ENCODE assay signal across 12 mouse cellular contexts in genomic region chr4:101585455-101586184, GRCm38 (mm10).
DNase-seq lines count a peak whose midpoint lies in the region; ATAC-seq lines count a peak whose summit lies in the region.
"Had no signal": no experiment of that assay in that cellular context is flagged by ENCODE, and none has a peak within 500 bp of the region (broad histone marks: within the 10 kb centered on the region; RNA-seq: fewer than 3 reads in every experiment).

No protein-coding gene starts in this region.

- H3K4me1 ChIP-seq in neural tube, embryonic 11.5 days (ENCODE audit: control insufficient read depth, insufficient read depth, low read length), result peaks cover 7% of the 10 kb centered on the region
- peaks cover 10% of the 10 kb centered on the region for H3K4me1 ChIP-seq in forebrain, embryonic 16.5 days (replicated peaks; ENCODE audit: control insufficient read depth, insufficient read depth, low read length)
- H3K4me1 ChIP-seq: megakaryocyte, embryonic 14.5 days had no signal

- 67% methylated on average over 8 of the region's 8 CpGs for WGBS in neural tube, embryonic 11.5 days
- 66% methylated on average over 8 of the region's 8 CpGs for WGBS in forebrain, embryonic 16.5 days

- peak overlapping the region; percentile 73 for H3K27ac ChIP-seq in neural tube, embryonic 11.5 days (ENCODE audit: low read depth, low read length)
- H3K27ac ChIP-seq in forebrain, embryonic 16.5 days (ENCODE audit: low read length), result no peak overlapping the region
- H3K27ac ChIP-seq: heart, adult 2 months had no signal

- no peak overlapping the region for H3K4me2 ChIP-seq in neural tube, embryonic 11.5 days (ENCODE audit: low read depth)
- H3K4me2 ChIP-seq in forebrain, embryonic 16.5 days (ENCODE audit: low read length), result no peak overlapping the region

- H3K36me3 ChIP-seq in neural tube, embryonic 11.5 days (ENCODE audit: control insufficient read depth, insufficient read depth, low read length), result no peaks in the 10 kb centered on the region
- H3K36me3 ChIP-seq in forebrain, embryonic 16.5 days (ENCODE audit: control insufficient read depth, insufficient read depth), result no peaks in the 10 kb centered on the region

- no peaks in the 10 kb centered on the region for H3K27me3 ChIP-seq in neural tube, embryonic 11.5 days (ENCODE audit: control insufficient read depth, insufficient read depth, low read length)
- H3K27me3 ChIP-seq in forebrain, embryonic 16.5 days (replicated peaks; ENCODE audit: control insufficient read depth, insufficient read depth, low read length), result no peaks in the 10 kb centered on the region
- H3K27me3 ChIP-seq: megakaryocyte, embryonic 14.5 days had no signal

- no peak for DNase-seq in neural tube, embryonic 11.5 days (ENCODE audit: low spot score)
- DNase-seq in neural tube, embryonic 10.5 days (ENCODE audit: extremely low spot score, low spot score), result no peak
- DNase-seq in retina, postnatal 1 day, result peak; percentile 49
- DNase-seq in natural killer cell, adult 2 months (ENCODE audit: low spot score in 2 of 2), result no peak
- DNase-seq in spleen, postnatal 4 days (ENCODE audit: low spot score in 2 of 2), result no peak
- DNase-seq in c-Kit-positive CD71-positive TER-119-positive erythroid progenitor cells, embryonic 14.5 days (ENCODE audit: low spot score), result no peak
- DNase-seq: heart, adult 2 months; kidney, postnatal 25 days; lung, adult 18-20 months had no signal

- H3K9ac ChIP-seq in neural tube, embryonic 11.5 days (ENCODE audit: low read length), result no peak overlapping the region
- no peak overlapping the region for H3K9ac ChIP-seq in forebrain, embryonic 16.5 days (replicated peaks; ENCODE audit: low read depth, low read length)

- H3K9me3 ChIP-seq in neural tube, embryonic 11.5 days (ENCODE audit: control insufficient read depth, low read length), result no peaks in the 10 kb centered on the region
- no peaks in the 10 kb centered on the region for H3K9me3 ChIP-seq in forebrain, embryonic 16.5 days (ENCODE audit: control insufficient read depth, low read length)
- H3K9me3 ChIP-seq: megakaryocyte, embryonic 14.5 days had no signal

- peak; percentile 32 for ATAC-seq in neural tube, embryonic 11.5 days (ENCODE audit: insufficient read depth, low FRiP score, low TSS enrichment)
- peak; percentile 24; the same call in 1 of the 2 replicates for ATAC-seq in forebrain, embryonic 16.5 days
- peak; percentile 58 for ATAC-seq in megakaryocyte progenitor cell, adult 5-6 weeks (replicated peaks; ENCODE audit: poor library complexity)

- H3K4me3 ChIP-seq in neural tube, embryonic 11.5 days (ENCODE audit: low read depth, low read length), result no peak overlapping the region
- no peak overlapping the region for H3K4me3 ChIP-seq in forebrain, embryonic 16.5 days (replicated peaks; ENCODE audit: low read length)
- H3K4me3 ChIP-seq: heart, adult 2 months; megakaryocyte, embryonic 14.5 days had no signal
